Mouse (Mus musculus) bone marrow macrophage, adult 2 months (primary cell): ENCODE measurements around the gene Epb42. TPM values are rescaled to one million over a fixed set of nuclear protein-coding genes. Genes with fewer than 3 reads are reported as not detected.

Experiments
- H3K27ac ChIP-seq: 2 replicates; pipeline ENCODE4 v1.5.1; 2012; ENCODE audit warnings: low read depth, low read length; ENCODE audit not compliant: insufficient read depth
- H3K4me1 ChIP-seq: 2 replicates; pipeline ENCODE4 v1.6.1; 2012; ENCODE audit warnings: low read length; ENCODE audit not compliant: control insufficient read depth, insufficient read depth
- H3K4me3 ChIP-seq: 2 replicates; pipeline ENCODE4 v1.5.1; 2012; ENCODE audit warnings: mild to moderate bottlenecking, low read length, moderate library complexity; ENCODE audit not compliant: insufficient read depth
- CTCF ChIP-seq: IDR thresholded peaks from 2 replicates; pipeline ENCODE4 v1.5.1; 2012; ENCODE audit warnings: low read depth, mild to moderate bottlenecking, low read length, moderate library complexity
- POLR2A ChIP-seq: IDR thresholded peaks from 2 replicates; pipeline ENCODE4 v1.6.1; 2012; ENCODE audit warnings: mild to moderate bottlenecking, low read depth, low read length, borderline replicate concordance
- polyA plus RNA-seq: library from polyadenylated mRNA; stranded (reverse); fragments of >200 nt; gene quantifications from 2 replicates; pipeline ENCODE4 v1.2.4, GENCODE M21; 2012; ENCODE audit not compliant: missing spikeins, insufficient read depth, insufficient read length

The Epb42 gene
- polyA plus RNA-seq, 1 experiment = not detected

GRCm38 (mm10) chr2:120970559-120971080 is 66.3 kb downstream of the Epb42 start, which contains the start of gene Ubr1:
TSS of gene Ubr1 (minus strand) at chr2:120970715.
- Histone ChIP-seq H3K4me3 (peak within 1 kb of the TSS; percentile 97), H3K4me1 (peaks cover 26% of the 10 kb centered on the region), H3K27ac (peak within 1 kb of the TSS; percentile 46)
- TF ChIP-seq POLR2A (0 out of 2 replicates have a peak, but pooled peaks have one; percentile 84), CTCF (no peak)

GRCm38 (mm10) chr2:120970045-120970539 is 66.8 kb downstream of the Epb42 start:
- TF ChIP-seq POLR2A = no peak
- no peak for TF ChIP-seq CTCF
- Histone ChIP-seq H3K4me1 (peaks cover 26% of the 10 kb centered on the region), H3K27ac (peak overlapping the region; percentile 5; the same call in 1 of the 2 replicates), H3K4me3 (peak overlapping the region; percentile 97)

Other genes starting within 250 kb of the Epb42 start
- gene Cdan1, start 186.9 kb downstream of the Epb42 start, polyA plus RNA-seq = 12.2 and 15.7 TPM in 2 replicates
- gene Ttbk2, start 186.5 kb downstream of the Epb42 start, polyA plus RNA-seq = 4.4 and 4.9 TPM in 2 replicates
- gene Ubr1, start 66.4 kb downstream of the Epb42 start, polyA plus RNA-seq = 11.2 and 14.9 TPM in 2 replicates
- 7.2 and 11.4 TPM in 2 replicates for gene Tmem62, start 60.1 kb downstream of the Epb42 start, polyA plus RNA-seq
- gene Ccndbp1, start 28.7 kb downstream of the Epb42 start, polyA plus RNA-seq = 69.8 and 70.8 TPM in 2 replicates
- not detected in 2 replicates for gene Tgm5, start 48.8 kb upstream of the Epb42 start, polyA plus RNA-seq
- not detected in 2 replicates for gene Tgm7, start 72.7 kb upstream of the Epb42 start, polyA plus RNA-seq
- gene Adal, start 103.4 kb upstream of the Epb42 start, polyA plus RNA-seq = 6.0 and 7.6 TPM in 2 replicates
- 5.9 and 6.2 TPM in 2 replicates for gene Lcmt2, start 103.6 kb upstream of the Epb42 start, polyA plus RNA-seq
- gene Tubgcp4, start 133.6 kb upstream of the Epb42 start, polyA plus RNA-seq = 61.9 and 68.4 TPM in 2 replicates
- 27.5 and 28.5 TPM in 2 replicates for gene Zscan29, start 134.1 kb upstream of the Epb42 start, polyA plus RNA-seq
- gene Trp53bp1, start 234.3 kb upstream of the Epb42 start, polyA plus RNA-seq = 22.2 and 22.6 TPM in 2 replicates